Mouse (Mus musculus) ES-E14 (cell line): ENCODE results near the gene Gm26741.

Source experiments
- CHD2 ChIP-seq: IDR thresholded peaks from 2 replicates; pipeline ENCODE4 v1.6.1; 2014; ENCODE audit warnings: mild to moderate bottlenecking, low read depth, low read length, inconsistent platforms
- HCFC1 ChIP-seq: IDR thresholded peaks from 2 replicates; pipeline ENCODE4 v1.6.1; 2012; ENCODE audit warnings: low read length, inconsistent platforms, borderline replicate concordance; ENCODE audit not compliant: insufficient read depth
- ZC3H11A ChIP-seq: IDR thresholded peaks from 2 replicates; pipeline ENCODE4 v1.6.1; 2012; ENCODE audit warnings: low read depth, mild to moderate bottlenecking, inconsistent platforms, low read length, borderline replicate concordance

- TF ChIP-seq CHD2, result no peak
- TF ChIP-seq ZC3H11A, result no peak
- 0 out of 2 replicates have a peak, but pooled peaks have one; percentile 38 for TF ChIP-seq HCFC1
Observed at GRCm38 (mm10) chr10:52381845-52382591, 23.5 kb downstream of the Gm26741 start, which contains the start of gene Gopc.
